Mouse (Mus musculus): ENCODE results near the gene Dbf4.

DNA sequence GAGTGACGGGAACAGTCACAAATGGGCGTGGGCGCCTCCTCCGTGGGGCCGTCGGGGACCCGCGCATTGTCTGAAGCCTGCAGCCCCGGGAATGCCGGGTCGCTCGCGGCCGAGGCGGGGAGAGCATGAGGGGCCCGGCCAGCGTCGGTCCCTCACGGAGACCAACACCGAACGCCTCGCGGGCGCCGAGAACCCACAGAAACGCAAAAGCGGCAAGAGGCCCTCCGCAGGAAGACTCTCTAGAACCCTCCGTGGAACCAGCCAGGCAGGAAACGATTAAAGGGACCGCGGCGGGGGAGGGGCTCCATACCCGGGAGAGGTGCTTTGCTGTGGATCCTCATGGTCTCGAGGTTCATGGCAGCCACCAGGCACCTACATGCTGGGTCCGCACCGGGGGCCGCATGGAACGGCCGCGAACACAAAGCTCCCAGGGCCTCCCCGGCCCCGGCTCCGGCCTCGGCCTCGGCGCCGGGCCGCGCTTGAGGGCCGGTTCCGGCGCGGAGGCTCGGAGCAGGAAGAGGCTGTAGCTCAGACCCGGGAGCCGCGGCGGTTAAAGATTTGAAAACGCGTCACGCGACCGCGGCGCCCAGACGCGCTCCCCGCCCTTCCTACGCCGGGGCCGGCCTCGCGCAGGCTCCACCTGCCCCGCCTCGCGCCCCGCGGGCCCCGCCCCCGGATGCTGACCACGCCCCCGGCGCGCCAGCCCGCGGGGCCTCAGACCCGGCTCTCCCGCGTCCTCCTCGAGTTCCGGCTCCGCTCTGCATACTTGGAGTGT, at the start of gene Dbf4, which contains the start of gene Slc25a40:
- TF ChIP-seq CTCF (IDR thresholded peaks at IDR 0.05; ENCODE audit: control insufficient read depth, insufficient read depth, insufficient replicate concordance, low read depth, low read length), result no peak
- TF ChIP-seq POLR2A (IDR thresholded peaks at IDR 0.05; ENCODE audit: control insufficient read depth, low read depth, low read length), result peak; percentile 78

Data from testis, adult 2 months (tissue).